Mouse (Mus musculus): ENCODE results near the gene Ptar1. TPM values are rescaled to one million over a fixed set of nuclear protein-coding genes. Genes with fewer than 3 reads are reported as not detected.

Ptar1 gene
- polyA plus RNA-seq, 1 experiment, result 1.3 TPM

DNA sequence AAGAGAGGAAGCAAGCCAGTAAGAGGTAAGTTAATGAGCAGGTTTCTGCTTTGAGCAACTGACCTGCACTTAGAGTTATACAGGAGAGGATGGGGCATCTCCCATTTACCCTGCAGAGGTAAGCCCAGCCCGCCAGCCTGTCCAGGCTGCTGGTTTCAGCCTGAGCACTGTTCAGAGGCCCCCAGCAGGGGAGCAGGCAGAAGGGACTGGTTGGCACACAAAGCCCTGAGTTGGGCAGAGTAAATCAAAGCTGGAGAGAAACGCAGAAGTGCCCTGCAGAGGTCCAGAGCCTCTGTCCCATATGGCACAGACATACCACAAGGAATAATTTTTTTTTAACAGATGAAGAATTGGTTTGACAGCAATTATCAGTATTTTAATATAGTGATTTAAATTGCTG, 76.8 kb downstream of the Ptar1 start:
- no peak overlapping the region for H3K27ac ChIP-seq (ENCODE audit: insufficient read depth, low read length)
- no peak for DNase-seq (ENCODE audit: low read depth in 1 of 2, low spot score in 2 of 2)
- no peak overlapping the region for H3K4me3 ChIP-seq (ENCODE audit: extremely low read depth, insufficient read depth, insufficient read length)
- no peaks in the 10 kb centered on the region for H3K27me3 ChIP-seq (ENCODE audit: control insufficient read depth, insufficient read depth, low read length)
- TF ChIP-seq POLR2A (IDR thresholded peaks at IDR 0.05; ENCODE audit: low read depth, low read length) (no peak), CTCF (IDR thresholded peaks at IDR 0.05; ENCODE audit: extremely low read depth, insufficient read depth, insufficient read length, insufficient replicate concordance) (no peak)
- no peaks in the 10 kb centered on the region for H3K36me3 ChIP-seq (ENCODE audit: control insufficient read depth, insufficient read depth, low read length)
- H3K4me1 ChIP-seq (ENCODE audit: control insufficient read depth, insufficient read depth, insufficient read length), result no peaks in the 10 kb centered on the region
- 82% methylated on average over 2 of the region's 2 CpGs for WGBS

- Histone ChIP-seq H3K4me1 (ENCODE audit: control insufficient read depth, insufficient read depth, insufficient read length) (no peaks in the 10 kb centered on the region), H3K4me3 (ENCODE audit: extremely low read depth, insufficient read depth, insufficient read length) (no peak overlapping the region), H3K27me3 (ENCODE audit: control insufficient read depth, insufficient read depth, low read length) (no peaks in the 10 kb centered on the region), H3K36me3 (ENCODE audit: control insufficient read depth, insufficient read depth, low read length) (no peaks in the 10 kb centered on the region), H3K27ac (ENCODE audit: insufficient read depth, low read length) (no peak overlapping the region)
- DNase-seq (ENCODE audit: low read depth in 1 of 2, low spot score in 2 of 2), result no peak
- no peak for TF ChIP-seq CTCF (IDR thresholded peaks at IDR 0.05; ENCODE audit: extremely low read depth, insufficient read depth, insufficient read length, insufficient replicate concordance)
- no peak for TF ChIP-seq POLR2A (IDR thresholded peaks at IDR 0.05; ENCODE audit: low read depth, low read length)
- WGBS, result 77% methylated on average over 5 of the region's 5 CpGs
These were observed 81.6 kb downstream of the Ptar1 start for GRCm38 (mm10) chr19:23768864-23769263.

DNA sequence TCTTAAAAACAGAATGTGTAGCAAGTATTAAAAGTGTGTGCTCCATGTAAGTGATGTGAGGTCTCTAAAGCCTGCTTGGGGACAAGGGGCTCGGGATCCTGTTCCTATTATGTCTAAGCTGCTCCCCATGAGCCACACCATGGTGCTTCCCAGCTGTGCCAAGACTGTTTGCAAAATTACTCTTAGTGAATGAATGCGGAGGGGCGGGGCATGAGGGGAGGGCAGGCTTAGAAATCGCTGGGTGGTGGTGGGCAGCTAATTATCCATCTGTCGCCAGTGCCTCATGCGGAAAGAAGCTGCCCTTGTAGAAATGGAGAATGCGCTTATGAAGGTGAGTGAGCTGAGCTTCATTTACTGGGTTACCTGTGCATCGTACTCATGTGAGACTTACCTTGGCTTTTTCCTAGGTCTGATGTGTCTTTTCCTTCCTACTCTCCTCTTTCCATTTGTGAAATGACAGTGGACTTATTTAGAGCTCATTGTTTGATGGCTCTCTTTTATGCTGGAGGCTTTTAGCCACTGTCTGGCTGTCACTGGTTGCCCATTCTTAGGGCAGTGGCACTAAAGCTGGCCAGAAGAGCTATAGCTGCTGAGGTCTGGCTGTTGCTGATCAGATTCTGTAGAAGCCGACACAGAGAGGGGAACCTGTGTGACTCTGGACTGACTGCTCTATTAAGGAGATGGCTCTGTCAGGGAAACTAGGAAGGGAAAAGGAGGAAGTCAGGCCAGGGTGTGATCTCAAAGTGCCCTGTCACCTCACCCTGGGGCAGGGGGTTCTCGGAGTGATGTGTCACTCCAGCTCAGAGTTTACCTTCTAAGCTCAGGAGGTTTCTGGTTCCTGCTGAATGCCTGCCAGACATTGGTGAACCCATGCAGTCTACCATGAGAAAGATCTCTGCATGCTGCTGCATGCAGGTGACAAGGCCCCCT, 83.5 kb downstream of the Ptar1 start:
- WGBS, result 73% methylated on average over 10 of the region's 10 CpGs
- Histone ChIP-seq H3K27ac (ENCODE audit: insufficient read depth, low read length) (no peak overlapping the region), H3K4me3 (ENCODE audit: extremely low read depth, insufficient read depth, insufficient read length) (no peak overlapping the region), H3K4me1 (ENCODE audit: control insufficient read depth, insufficient read depth, insufficient read length) (no peaks in the 10 kb centered on the region), H3K36me3 (ENCODE audit: control insufficient read depth, insufficient read depth, low read length) (no peaks in the 10 kb centered on the region), H3K27me3 (ENCODE audit: control insufficient read depth, insufficient read depth, low read length) (no peaks in the 10 kb centered on the region)
- no peak for DNase-seq (ENCODE audit: low read depth in 1 of 2, low spot score in 2 of 2)
- TF ChIP-seq POLR2A (IDR thresholded peaks at IDR 0.05; ENCODE audit: low read depth, low read length), result no peak

DNA sequence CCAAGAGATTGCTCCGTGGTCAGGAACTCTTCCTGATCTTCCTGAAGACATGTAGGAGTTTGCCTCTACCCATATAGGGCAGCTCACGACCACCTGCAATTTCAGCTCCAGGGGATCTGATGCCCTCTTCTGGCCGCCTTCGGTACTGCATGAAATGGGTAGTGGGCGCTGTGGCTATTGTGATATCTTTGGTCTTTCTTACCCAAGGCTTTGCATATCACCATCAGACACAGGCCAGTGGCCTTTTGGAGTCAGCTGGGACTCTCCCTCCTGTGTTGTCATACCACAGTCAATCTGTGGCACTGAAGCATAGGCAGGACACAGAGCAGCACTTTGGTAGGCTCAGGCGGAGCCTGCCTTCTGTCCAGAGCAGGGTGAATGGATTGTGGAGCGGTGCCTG, 84.7 kb downstream of the Ptar1 start:
- no peak for DNase-seq (ENCODE audit: low read depth in 1 of 2, low spot score in 2 of 2)
- Histone ChIP-seq H3K36me3 (ENCODE audit: control insufficient read depth, insufficient read depth, low read length) (no peaks in the 10 kb centered on the region), H3K4me1 (ENCODE audit: control insufficient read depth, insufficient read depth, insufficient read length) (no peaks in the 10 kb centered on the region), H3K27me3 (ENCODE audit: control insufficient read depth, insufficient read depth, low read length) (no peaks in the 10 kb centered on the region), H3K4me3 (ENCODE audit: extremely low read depth, insufficient read depth, insufficient read length) (no peak overlapping the region), H3K27ac (ENCODE audit: insufficient read depth, low read length) (no peak overlapping the region)
- WGBS, result 74% methylated on average over 7 of the region's 7 CpGs
- TF ChIP-seq POLR2A (IDR thresholded peaks at IDR 0.05; ENCODE audit: low read depth, low read length) (no peak), CTCF (IDR thresholded peaks at IDR 0.05; ENCODE audit: extremely low read depth, insufficient read depth, insufficient read length, insufficient replicate concordance) (peak; percentile 24; the same call in 1 of the 2 replicates)

GRCm38 (mm10) chr19:23775356-23775755, 88.1 kb downstream of the Ptar1 start:
- 91% methylated on average over 6 of the region's 6 CpGs for WGBS

DNA sequence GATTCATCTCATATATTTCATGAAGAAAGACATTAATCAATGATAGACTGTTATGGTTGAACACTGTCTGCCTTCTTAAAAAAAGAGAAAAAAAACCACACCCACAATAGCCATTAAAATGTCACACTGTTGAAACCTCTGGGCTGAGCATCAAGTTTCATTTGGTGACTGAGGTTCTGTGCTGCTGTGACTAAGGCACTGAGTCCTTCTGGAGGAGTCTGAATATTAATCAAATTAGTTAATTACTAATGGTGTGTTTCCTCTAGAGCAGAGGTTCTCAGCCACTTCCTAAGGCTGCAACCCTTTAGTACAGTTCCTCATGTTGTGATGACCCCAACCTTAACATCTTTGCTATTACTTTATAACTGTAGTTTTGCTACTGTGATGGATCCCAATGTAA, 91.9 kb downstream of the Ptar1 start:
- TF ChIP-seq CTCF (IDR thresholded peaks at IDR 0.05; ENCODE audit: extremely low read depth, insufficient read depth, insufficient read length, insufficient replicate concordance), result no peak
- no peak for TF ChIP-seq POLR2A (IDR thresholded peaks at IDR 0.05; ENCODE audit: low read depth, low read length)
- no peak for DNase-seq (ENCODE audit: low read depth in 1 of 2, low spot score in 2 of 2)
- no peaks in the 10 kb centered on the region for H3K36me3 ChIP-seq (ENCODE audit: control insufficient read depth, insufficient read depth, low read length)
- no peaks in the 10 kb centered on the region for H3K4me1 ChIP-seq (ENCODE audit: control insufficient read depth, insufficient read depth, insufficient read length)
- H3K27me3 ChIP-seq (ENCODE audit: control insufficient read depth, insufficient read depth, low read length), result no peaks in the 10 kb centered on the region
- no peak overlapping the region for H3K4me3 ChIP-seq (ENCODE audit: extremely low read depth, insufficient read depth, insufficient read length)
- no peak overlapping the region for H3K27ac ChIP-seq (ENCODE audit: insufficient read depth, low read length)

More at GRCm38 (mm10) chr19:23775356-23775755, 88.1 kb downstream of the Ptar1 start:
- no peak for TF ChIP-seq POLR2A (IDR thresholded peaks at IDR 0.05; ENCODE audit: low read depth, low read length)
- TF ChIP-seq CTCF (IDR thresholded peaks at IDR 0.05; ENCODE audit: extremely low read depth, insufficient read depth, insufficient read length, insufficient replicate concordance), result no peak
- no peaks in the 10 kb centered on the region for H3K36me3 ChIP-seq (ENCODE audit: control insufficient read depth, insufficient read depth, low read length)
- no peak overlapping the region for H3K4me3 ChIP-seq (ENCODE audit: extremely low read depth, insufficient read depth, insufficient read length)
- H3K27me3 ChIP-seq (ENCODE audit: control insufficient read depth, insufficient read depth, low read length), result no peaks in the 10 kb centered on the region
- H3K4me1 ChIP-seq (ENCODE audit: control insufficient read depth, insufficient read depth, insufficient read length), result no peaks in the 10 kb centered on the region
- no peak for DNase-seq (ENCODE audit: low read depth in 1 of 2, low spot score in 2 of 2)
- H3K27ac ChIP-seq (ENCODE audit: insufficient read depth, low read length), result no peak overlapping the region

GRCm38 (mm10) chr19:23780105-23780504, 92.9 kb downstream of the Ptar1 start:
- H3K4me1 ChIP-seq (ENCODE audit: control insufficient read depth, insufficient read depth, insufficient read length), result no peaks in the 10 kb centered on the region
- 89% methylated on average over 4 of the region's 4 CpGs for WGBS

More at GRCm38 (mm10) chr19:23780105-23780504, 92.9 kb downstream of the Ptar1 start:
- Histone ChIP-seq H3K4me3 (ENCODE audit: extremely low read depth, insufficient read depth, insufficient read length) (no peak overlapping the region), H3K27ac (ENCODE audit: insufficient read depth, low read length) (no peak overlapping the region), H3K36me3 (ENCODE audit: control insufficient read depth, insufficient read depth, low read length) (no peaks in the 10 kb centered on the region), H3K27me3 (ENCODE audit: control insufficient read depth, insufficient read depth, low read length) (no peaks in the 10 kb centered on the region)
- DNase-seq (ENCODE audit: low read depth in 1 of 2, low spot score in 2 of 2), result no peak
- TF ChIP-seq CTCF (IDR thresholded peaks at IDR 0.05; ENCODE audit: extremely low read depth, insufficient read depth, insufficient read length, insufficient replicate concordance) (no peak), POLR2A (IDR thresholded peaks at IDR 0.05; ENCODE audit: low read depth, low read length) (no peak)

Other genes starting within 250 kb of the Ptar1 start
- gene Mamdc2, start 239.0 kb upstream of the Ptar1 start, polyA plus RNA-seq (2012; rRNA removed), result 0.35 TPM in 2 replicates
- gene 1700028P14Rik, start 34.6 kb upstream of the Ptar1 start, polyA plus RNA-seq (2012; rRNA removed), result not detected in 2 replicates
- 2.1 and 2.6 TPM in 2 replicates for gene Apba1, start 71.5 kb downstream of the Ptar1 start, polyA plus RNA-seq (2012; rRNA removed)